Mouse (Mus musculus) B cell, adult 2 months (primary cell): ENCODE data around the gene Gm28042.

ENCODE experiments used
- DNase-seq, 2 experiments: peaks; one replicate each; pipeline ENCODE4 v3.0.0; 2022

The Gm28042 gene

GRCm38 (mm10) chr2:120012924-120013323 is 14.4 kb upstream of the Gm28042 start:
- no peak for DNase-seq

GRCm38 (mm10) chr2:120013831-120014486 is 13.3 kb upstream of the Gm28042 start:
- DNase-seq, result no peak

- DNase-seq, result no peak
Measured at GRCm38 (mm10) chr2:120015882-120016281, 11.4 kb upstream of the Gm28042 start.

GRCm38 (mm10) chr2:120017599-120017998 is 9.7 kb upstream of the Gm28042 start:
- no peak for DNase-seq

- DNase-seq, result no peak
Measured at GRCm38 (mm10) chr2:120024337-120024736, 3.0 kb upstream of the Gm28042 start.

- DNase-seq, result no peak
Measured at GRCm38 (mm10) chr2:120027950-120028331, 648 bp downstream of the Gm28042 start.

GRCm38 (mm10) chr2:120030380-120030779 is 3.1 kb downstream of the Gm28042 start:
- no peak for DNase-seq

GRCm38 (mm10) chr2:120032726-120033467 is 5.6 kb downstream of the Gm28042 start, which contains the start of gene Pla2g4b:
TSS of gene Pla2g4b (plus strand) at chr2:120033417.
- DNase-seq, result no peak

GRCm38 (mm10) chr2:120033726-120034125 is 6.4 kb downstream of the Gm28042 start:
- DNase-seq, result no peak

GRCm38 (mm10) chr2:120037744-120038143 is 10.5 kb downstream of the Gm28042 start:
- DNase-seq, result no peak

- DNase-seq, result no peak
Measured at GRCm38 (mm10) chr2:120040991-120041390, 13.7 kb downstream of the Gm28042 start.

- no peak for DNase-seq
Measured at GRCm38 (mm10) chr2:120044101-120044603, 16.9 kb downstream of the Gm28042 start.

GRCm38 (mm10) chr2:120044676-120045075 is 17.4 kb downstream of the Gm28042 start:
- DNase-seq, result no peak

- DNase-seq, result no peak
Measured at GRCm38 (mm10) chr2:120046486-120047310, 19.4 kb downstream of the Gm28042 start.

- DNase-seq, result no peak
Measured at GRCm38 (mm10) chr2:120048173-120048572, 20.9 kb downstream of the Gm28042 start.

GRCm38 (mm10) chr2:120049632-120050274 is 22.5 kb downstream of the Gm28042 start:
- peak; percentile 46 to 48 for DNase-seq

GRCm38 (mm10) chr2:120051405-120051804 is 24.1 kb downstream of the Gm28042 start:
- no peak for DNase-seq

- DNase-seq, result no peak
Measured at GRCm38 (mm10) chr2:120054771-120055552, 27.7 kb downstream of the Gm28042 start.

GRCm38 (mm10) chr2:120055923-120056322 is 28.6 kb downstream of the Gm28042 start:
- DNase-seq, result no peak

GRCm38 (mm10) chr2:120058818-120059217 is 31.5 kb downstream of the Gm28042 start:
- no peak for DNase-seq

- no peak for DNase-seq
Measured at GRCm38 (mm10) chr2:120059466-120059865, 32.2 kb downstream of the Gm28042 start.

- no peak for DNase-seq
Measured at GRCm38 (mm10) chr2:120060190-120060589, 32.9 kb downstream of the Gm28042 start.
